Mouse (Mus musculus) neural tube, embryonic 15.5 days (tissue): ENCODE results near the gene 3110070M22Rik. TPM values are rescaled to one million over a fixed set of nuclear protein-coding genes. Genes with fewer than 3 reads are reported as not detected.
"Not testable (repeated sequence)": the region's sequence is repeated elsewhere in the genome, so short reads cannot be mapped to it uniquely, and the experiment has no call there.

Experiments used
- ATAC-seq: fragments of 200-750 bp; cut with Nextera tagmentation; 2 replicates; pipeline ENCODE4 v1.8.0; 2017; ENCODE audit warnings: mild to moderate bottlenecking, moderate TSS enrichment, moderate library complexity; ENCODE audit not compliant: low FRiP score
- H3K27ac ChIP-seq: fragments of 300-500 bp; sonication (generic); replicated peaks from 2 replicates; pipeline ENCODE4 v1.5.1; 2015; ENCODE audit warnings: mild to moderate bottlenecking, inconsistent platforms
- H3K27me3 ChIP-seq: fragments of 300-500 bp; sonication (generic); replicated peaks from 2 replicates; pipeline ENCODE4 v1.6.1; 2015; ENCODE audit warnings: inconsistent platforms
- H3K36me3 ChIP-seq: fragments of 300-500 bp; sonication (generic); 2 replicates; pipeline ENCODE4 v1.6.1; 2015; ENCODE audit warnings: inconsistent platforms
- H3K4me1 ChIP-seq: fragments of 300-500 bp; sonication (generic); 2 replicates; pipeline ENCODE4 v1.6.1; 2015; ENCODE audit warnings: inconsistent platforms
- H3K4me2 ChIP-seq: fragments of 300-500 bp; sonication (generic); 2 replicates; pipeline ENCODE4 v1.6.1; 2015; ENCODE audit warnings: inconsistent platforms, mild to moderate bottlenecking, moderate library complexity
- H3K4me3 ChIP-seq: fragments of 300-500 bp; sonication (generic); replicated peaks from 2 replicates; pipeline ENCODE4 v1.5.1; 2015; ENCODE audit warnings: mild to moderate bottlenecking, inconsistent platforms
- H3K9ac ChIP-seq: fragments of 300-500 bp; sonication (generic); replicated peaks from 2 replicates; pipeline ENCODE4 v1.6.1; 2015; ENCODE audit warnings: mild to moderate bottlenecking, inconsistent platforms
- H3K9me3 ChIP-seq: fragments of 300-500 bp; sonication (generic); replicated peaks from 2 replicates; pipeline ENCODE4 v1.6.1; 2016; ENCODE audit warnings: inconsistent platforms
- WGBS: fragments of 180-500 bp; shearing (Covaris S2); methylation state at CpG from one replicate; pipeline ENCODE4 v1.1.7; 2015; ENCODE audit warnings: mixed read lengths; 5-methylcytosine and 5-hydroxymethylcytosine counted together
- polyA plus RNA-seq: library from polyadenylated mRNA; unstranded; fragments of >200 nt; fragmentation: Nextera tagmentation; extraction: Ambion mirVana; gene quantifications from 2 replicates; pipeline ENCODE4 v1.2.1, GENCODE M21; 2015

Gene 3110070M22Rik
- 1.5 and 2.0 TPM in 2 replicates for polyA plus RNA-seq

- H3K4me2 ChIP-seq, result peak within 1 kb of the TSS; percentile 41
- H3K27ac ChIP-seq, result peak within 1 kb of the TSS; percentile 51
- WGBS, result 85% methylated on average over 87 of the region's 87 CpGs
- peaks cover 21% of the 10 kb centered on the region for H3K36me3 ChIP-seq
- peak within 1 kb of the TSS; percentile 5 for H3K9ac ChIP-seq
- H3K9me3 ChIP-seq, result peaks cover 17% of the 10 kb centered on the region
- no peak for ATAC-seq
- no peak within 1 kb of the TSS for H3K4me3 ChIP-seq
- peaks cover 4% of the 10 kb centered on the region; the same call in 1 of the 2 replicates for H3K4me1 ChIP-seq
- no peaks in the 10 kb centered on the region for H3K27me3 ChIP-seq
These were observed at the start of gene 3110070M22Rik, which contains the start of gene Tmem267 for GRCm38 (mm10) chr13:119487880-119488580. TSS of gene 3110070M22Rik (minus strand) at chr13:119488383. TSS of gene Tmem267 (plus strand) at chr13:119488039.

DNA sequence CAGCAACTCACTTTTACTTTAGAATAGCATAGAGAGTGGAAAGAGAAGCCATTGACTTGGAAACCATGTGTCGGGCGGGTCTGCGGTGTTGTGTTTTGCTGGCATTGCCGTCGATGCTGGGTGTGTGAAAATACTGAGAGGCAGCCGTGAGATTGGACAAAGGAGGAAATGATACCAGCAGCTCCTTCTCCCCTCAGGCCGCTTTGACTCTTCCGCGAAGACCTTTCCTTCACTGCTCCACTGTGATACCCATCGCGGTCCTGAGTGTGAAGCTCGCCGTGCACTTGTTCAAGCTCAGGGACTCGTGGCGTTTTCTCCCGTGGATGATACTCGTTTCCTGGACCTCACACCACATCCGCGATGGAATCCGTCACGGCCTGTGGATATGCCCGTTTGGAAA is 6.8 kb upstream of the 3110070M22Rik start:
- not testable (repeated sequence) for H3K27ac ChIP-seq, H3K4me2 ChIP-seq, H3K27me3 ChIP-seq, H3K4me3 ChIP-seq, H3K9ac ChIP-seq, H3K4me1 ChIP-seq, H3K36me3 ChIP-seq
- H3K9me3 ChIP-seq, result peaks cover 21% of the 10 kb centered on the region
- WGBS, result 97% methylated on average over 13 of the region's 22 CpGs
- 0 out of 2 replicates have a peak, but pooled peaks have one; percentile 5 for ATAC-seq

DNA sequence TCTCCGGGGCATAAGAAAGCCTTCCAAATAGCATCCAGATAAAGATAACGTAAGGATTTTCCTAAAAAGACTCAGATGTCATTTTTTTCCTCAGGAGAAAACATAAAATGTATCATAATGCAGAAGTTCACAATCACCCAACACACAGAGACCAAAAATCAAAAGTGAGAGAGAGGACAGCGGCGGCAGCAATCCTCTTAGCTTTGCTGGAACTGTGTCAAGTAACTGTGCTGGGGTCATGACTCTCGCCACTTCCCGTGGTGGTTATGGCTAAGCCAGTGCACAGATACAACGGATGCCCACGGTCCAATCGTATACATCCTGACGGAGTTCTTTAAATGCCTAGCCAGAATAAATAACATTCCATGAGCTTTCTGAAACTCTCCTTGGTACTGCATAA is 3.9 kb upstream of the 3110070M22Rik start:
- not testable (repeated sequence) for H3K4me3 ChIP-seq, H3K4me2 ChIP-seq, H3K27ac ChIP-seq, H3K9ac ChIP-seq, H3K4me1 ChIP-seq, ATAC-seq, H3K36me3 ChIP-seq, H3K27me3 ChIP-seq
- peaks cover 23% of the 10 kb centered on the region for H3K9me3 ChIP-seq
- 92% methylated on average over 10 of the region's 10 CpGs for WGBS

GRCm38 (mm10) chr13:119487354-119487753 is 829 bp downstream of the 3110070M22Rik start:
- H3K4me2 ChIP-seq, result peak overlapping the region; percentile 41
- no peaks in the 10 kb centered on the region for H3K27me3 ChIP-seq
- H3K9me3 ChIP-seq, result peaks cover 17% of the 10 kb centered on the region
- WGBS, result 65% methylated on average over 7 of the region's 7 CpGs
- no peak for ATAC-seq
- no peak overlapping the region for H3K27ac ChIP-seq
- H3K4me3 ChIP-seq, result no peak overlapping the region
- peaks cover 23% of the 10 kb centered on the region for H3K36me3 ChIP-seq
- no peak overlapping the region for H3K9ac ChIP-seq
- peaks cover 4% of the 10 kb centered on the region; the same call in 1 of the 2 replicates for H3K4me1 ChIP-seq

DNA sequence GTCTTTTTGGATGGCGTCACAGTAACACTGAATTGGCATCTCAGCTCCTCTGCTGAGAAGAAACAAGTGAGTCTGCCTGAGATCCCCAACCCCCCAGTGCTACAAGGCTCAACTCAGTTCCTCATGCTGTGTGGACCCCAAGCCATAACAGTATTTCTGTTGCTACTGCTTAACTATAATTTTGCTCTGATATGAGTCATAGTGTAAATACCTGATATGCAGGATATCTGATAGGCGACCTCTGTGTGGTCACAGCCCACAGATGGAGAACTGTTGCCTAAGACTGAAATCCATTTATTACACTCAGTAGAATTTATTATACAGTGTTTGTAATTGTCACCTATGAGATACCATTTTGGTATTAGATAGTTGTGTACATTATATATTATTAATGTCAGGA is 10.4 kb downstream of the 3110070M22Rik start:
- no peaks in the 10 kb centered on the region for H3K4me1 ChIP-seq
- H3K9me3 ChIP-seq, result no peaks in the 10 kb centered on the region
- peaks cover 68% of the 10 kb centered on the region for H3K36me3 ChIP-seq
- no peak for ATAC-seq
- no peaks in the 10 kb centered on the region for H3K27me3 ChIP-seq
- no peak overlapping the region for H3K27ac ChIP-seq
- no peak overlapping the region for H3K9ac ChIP-seq
- H3K4me3 ChIP-seq, result no peak overlapping the region
- 94% methylated on average over 2 of the region's 2 CpGs for WGBS
- no peak overlapping the region for H3K4me2 ChIP-seq

DNA sequence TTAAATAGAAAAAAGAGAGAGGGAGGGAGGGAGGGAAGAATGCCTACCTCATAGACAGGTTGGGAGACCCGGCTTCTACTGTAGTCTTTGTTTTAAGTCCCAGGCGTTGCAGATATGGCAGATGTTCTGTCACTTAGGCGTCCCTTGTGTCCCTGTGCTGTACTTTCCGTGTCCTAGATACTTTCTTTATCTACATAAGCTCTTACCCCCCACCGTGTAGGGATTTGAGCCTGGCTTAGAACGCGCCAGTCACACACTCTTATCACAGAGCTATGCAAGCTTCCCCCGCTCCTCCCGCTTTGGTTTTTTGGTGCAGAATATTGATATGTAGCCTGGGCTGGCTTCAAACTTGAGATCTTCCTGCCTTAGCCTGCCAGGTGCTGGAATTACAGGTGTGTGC is 11.6 kb downstream of the 3110070M22Rik start:
- H3K36me3 ChIP-seq, result peaks cover 76% of the 10 kb centered on the region
- H3K4me3 ChIP-seq, result no peak overlapping the region
- no peaks in the 10 kb centered on the region for H3K4me1 ChIP-seq
- WGBS, result 94% methylated on average over 9 of the region's 9 CpGs
- ATAC-seq, result no peak
- no peak overlapping the region for H3K4me2 ChIP-seq
- no peak overlapping the region for H3K27ac ChIP-seq
- no peak overlapping the region for H3K9ac ChIP-seq
- H3K9me3 ChIP-seq, result no peaks in the 10 kb centered on the region
- no peaks in the 10 kb centered on the region for H3K27me3 ChIP-seq

GRCm38 (mm10) chr13:119462596-119463560 is 25.3 kb downstream of the 3110070M22Rik start, which contains the start of gene 4833420G17Rik:
TSS of gene 4833420G17Rik (plus strand) at chr13:119462768.
- ATAC-seq, result peak; percentile 97
- 10% methylated on average over 57 of the region's 57 CpGs for WGBS
- peaks cover 25% of the 10 kb centered on the region for H3K36me3 ChIP-seq
- peak within 1 kb of the TSS; percentile 77 for H3K9ac ChIP-seq
- peak within 1 kb of the TSS; percentile 79 for H3K27ac ChIP-seq
- no peaks in the 10 kb centered on the region for H3K9me3 ChIP-seq
- peaks cover 25% of the 10 kb centered on the region for H3K4me1 ChIP-seq
- H3K4me3 ChIP-seq, result peak within 1 kb of the TSS; percentile 75
- H3K27me3 ChIP-seq, result no peaks in the 10 kb centered on the region
- H3K4me2 ChIP-seq, result peak within 1 kb of the TSS; percentile 71

- no peaks in the 10 kb centered on the region for H3K9me3 ChIP-seq
- peak; percentile 71 for ATAC-seq
- peaks cover 17% of the 10 kb centered on the region for H3K36me3 ChIP-seq
- H3K4me2 ChIP-seq, result peak overlapping the region; percentile 71
- peaks cover 25% of the 10 kb centered on the region for H3K4me1 ChIP-seq
- peak overlapping the region; percentile 79 for H3K27ac ChIP-seq
- no peaks in the 10 kb centered on the region for H3K27me3 ChIP-seq
- H3K4me3 ChIP-seq, result peak overlapping the region; percentile 75
- 11% methylated on average over 10 of the region's 10 CpGs for WGBS
- H3K9ac ChIP-seq, result peak overlapping the region; percentile 77
These were observed 26.1 kb downstream of the 3110070M22Rik start for GRCm38 (mm10) chr13:119461900-119462595.

DNA sequence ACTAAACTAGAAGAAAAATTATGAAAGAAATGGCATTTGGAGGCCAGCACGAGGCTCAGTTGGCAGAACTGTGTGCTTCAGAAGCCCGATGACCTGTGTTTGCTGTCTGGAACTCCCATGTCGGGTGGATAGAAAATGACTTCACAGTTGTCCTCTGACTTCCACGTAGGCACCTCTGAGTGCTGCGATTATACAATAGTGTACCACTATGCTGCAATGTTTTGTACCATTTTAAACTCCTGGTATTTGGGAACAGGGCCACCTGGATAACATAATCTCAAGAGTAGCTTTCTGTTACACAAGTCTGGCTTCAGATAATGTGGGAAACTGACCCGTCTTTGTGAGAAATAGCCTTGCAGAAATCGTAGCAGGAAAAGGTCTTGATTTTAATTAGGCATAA is 31.8 kb downstream of the 3110070M22Rik start:
- no peaks in the 10 kb centered on the region for H3K4me1 ChIP-seq
- H3K4me2 ChIP-seq, result no peak overlapping the region
- no peaks in the 10 kb centered on the region for H3K27me3 ChIP-seq
- peaks cover 36% of the 10 kb centered on the region for H3K36me3 ChIP-seq
- H3K27ac ChIP-seq, result no peak overlapping the region
- 95% methylated on average over 7 of the region's 7 CpGs for WGBS
- H3K4me3 ChIP-seq, result no peak overlapping the region
- H3K9ac ChIP-seq, result no peak overlapping the region
- H3K9me3 ChIP-seq, result no peaks in the 10 kb centered on the region
- ATAC-seq, result no peak

- no peak overlapping the region for H3K4me3 ChIP-seq
- H3K9me3 ChIP-seq, result no peaks in the 10 kb centered on the region
- no peaks in the 10 kb centered on the region for H3K27me3 ChIP-seq
- no peak for ATAC-seq
- no peaks in the 10 kb centered on the region for H3K4me1 ChIP-seq
- peaks cover 48% of the 10 kb centered on the region for H3K36me3 ChIP-seq
- H3K4me2 ChIP-seq, result no peak overlapping the region
- H3K9ac ChIP-seq, result no peak overlapping the region
- H3K27ac ChIP-seq, result no peak overlapping the region
These were observed 33.1 kb downstream of the 3110070M22Rik start for GRCm38 (mm10) chr13:119455082-119455481.

DNA sequence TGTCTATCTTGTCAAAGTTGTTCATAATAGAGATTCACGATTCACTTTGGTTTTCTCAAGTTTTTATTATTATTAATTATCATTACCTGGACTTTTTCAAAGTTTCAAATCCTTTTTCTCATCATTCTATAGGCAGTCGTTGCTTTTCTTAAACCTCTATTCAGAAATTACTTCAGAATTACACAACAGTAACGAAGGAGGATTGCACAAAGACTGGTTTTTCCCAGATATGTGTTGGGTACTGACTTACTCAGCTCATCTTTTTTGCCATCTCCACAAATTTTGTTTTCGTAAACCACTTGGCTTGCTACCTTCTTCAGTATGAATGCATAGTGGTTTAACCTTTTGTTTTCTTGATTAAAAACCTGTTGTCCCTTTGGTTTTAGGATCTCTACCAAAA is 34.6 kb downstream of the 3110070M22Rik start:
- peaks cover 49% of the 10 kb centered on the region for H3K36me3 ChIP-seq
- no peaks in the 10 kb centered on the region for H3K27me3 ChIP-seq
- H3K9ac ChIP-seq, result no peak overlapping the region
- no peaks in the 10 kb centered on the region for H3K4me1 ChIP-seq
- WGBS, result 96% methylated on average over 4 of the region's 4 CpGs
- H3K9me3 ChIP-seq, result no peaks in the 10 kb centered on the region
- no peak for ATAC-seq
- no peak overlapping the region for H3K4me2 ChIP-seq
- no peak overlapping the region for H3K27ac ChIP-seq
- no peak overlapping the region for H3K4me3 ChIP-seq
